Mouse (Mus musculus): ENCODE data around the gene Wee1. TPM values are rescaled to one million over a fixed set of nuclear protein-coding genes. Genes with fewer than 3 reads are reported as not detected.
"Not testable (repeated sequence)": the region's sequence is repeated elsewhere in the genome, so short reads cannot be mapped to it uniquely, and the experiment has no call there.

The Wee1 gene
- polyA plus RNA-seq, 1 experiment from 2014 or later, result 34.8 TPM

DNA sequence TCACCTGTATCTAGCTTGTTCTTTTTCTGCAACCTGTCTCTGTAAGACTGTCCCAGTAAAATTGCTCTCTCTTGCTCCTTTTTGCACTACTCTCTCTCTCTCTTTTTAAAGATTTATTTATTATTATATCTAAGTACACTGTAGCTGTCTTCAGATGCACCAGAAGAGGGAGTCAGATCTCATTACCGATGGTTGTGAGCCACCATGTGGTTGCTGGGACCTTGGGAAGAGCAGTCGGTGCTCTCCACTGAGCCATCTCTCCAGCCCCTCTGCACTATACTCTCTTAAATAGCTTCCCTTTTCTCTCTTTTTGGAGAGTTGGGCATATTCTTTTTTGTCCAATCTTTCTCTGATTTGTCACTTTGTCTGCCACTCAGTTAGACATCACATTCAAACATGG, 10.4 kb downstream of the Wee1 start:
- H3K27ac ChIP-seq; H3K27me3 ChIP-seq (ENCODE audit: low read depth, poor library complexity, severe bottlenecking); H3K4me3 ChIP-seq; DNase-seq (ENCODE audit: low spot score); H3K4me1 ChIP-seq; H3K9me3 ChIP-seq (replicated peaks): not testable (repeated sequence)
- WGBS, result 84% methylated on average over 2 of the region's 2 CpGs
- peaks cover 100% of the 10 kb centered on the region for H3K36me3 ChIP-seq

DNA sequence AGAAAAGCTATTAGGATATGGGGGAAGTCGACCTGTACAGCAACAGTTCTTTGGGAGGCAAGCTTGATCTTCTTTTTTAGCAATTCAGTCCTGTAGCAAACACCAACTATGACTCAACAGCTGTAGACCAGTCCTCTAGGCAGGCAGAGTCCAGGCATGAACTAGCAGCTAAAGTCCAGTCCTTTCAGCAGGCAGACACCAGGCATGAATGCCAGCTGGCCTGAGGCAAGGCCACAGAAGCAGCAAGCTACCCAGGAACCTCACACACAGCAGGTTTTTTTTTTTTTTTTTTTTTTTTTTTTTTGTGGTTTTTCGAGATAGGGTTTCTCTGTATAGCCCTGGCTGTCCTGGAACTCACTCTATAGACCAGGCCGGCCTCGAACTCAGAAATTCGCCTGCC, 12.1 kb downstream of the Wee1 start:
- Histone ChIP-seq H3K4me3 (no peak overlapping the region), H3K36me3 (peaks cover 100% of the 10 kb centered on the region), H3K27me3 (ENCODE audit: low read depth, poor library complexity, severe bottlenecking) (no peaks in the 10 kb centered on the region), H3K9me3 (replicated peaks) (no peaks in the 10 kb centered on the region), H3K27ac (no peak overlapping the region), H3K4me1 (no peaks in the 10 kb centered on the region)
- no peak for DNase-seq (ENCODE audit: low spot score)
- 92% methylated on average over 5 of the region's 5 CpGs for WGBS

GRCm38 (mm10) chr7:110138538-110138937, 16.7 kb downstream of the Wee1 start:
- Histone ChIP-seq H3K4me3 (no peak overlapping the region), H3K27me3 (ENCODE audit: low read depth, poor library complexity, severe bottlenecking) (no peaks in the 10 kb centered on the region), H3K9me3 (replicated peaks) (no peaks in the 10 kb centered on the region), H3K4me1 (no peaks in the 10 kb centered on the region), H3K36me3 (peaks cover 100% of the 10 kb centered on the region), H3K27ac (no peak overlapping the region)
- 87% methylated on average over 2 of the region's 2 CpGs for WGBS
- no peak for DNase-seq (ENCODE audit: low spot score)

GRCm38 (mm10) chr7:110143863-110144262, 22.0 kb downstream of the Wee1 start:
- Histone ChIP-seq H3K27ac (no peak overlapping the region), H3K4me3 (no peak overlapping the region), H3K36me3 (peaks cover 70% of the 10 kb centered on the region), H3K4me1 (no peaks in the 10 kb centered on the region), H3K27me3 (ENCODE audit: low read depth, poor library complexity, severe bottlenecking) (no peaks in the 10 kb centered on the region), H3K9me3 (replicated peaks) (no peaks in the 10 kb centered on the region)
- DNase-seq (ENCODE audit: low spot score), result no peak
- 93% methylated on average over 1 of the region's 1 CpGs for WGBS

DNA sequence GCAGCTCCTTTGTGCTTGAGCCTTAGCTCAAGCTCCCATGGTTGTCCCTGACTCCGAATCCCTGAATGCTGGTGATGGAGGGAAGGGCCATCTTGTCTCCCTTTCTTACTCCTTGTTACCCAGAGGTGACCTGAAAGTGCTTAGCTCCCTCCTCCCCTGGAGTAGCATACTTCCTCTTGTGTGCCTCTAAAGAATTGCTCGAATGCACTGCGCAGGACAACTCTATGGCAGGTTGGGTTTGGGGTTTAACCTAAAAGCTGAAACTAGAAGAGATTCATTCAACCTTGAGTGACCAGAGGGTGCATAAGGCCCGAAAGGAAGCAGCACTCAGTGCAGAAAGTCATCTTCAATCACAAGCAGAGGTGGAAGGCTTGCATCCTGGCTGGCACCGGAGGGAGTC, 31.0 kb downstream of the Wee1 start:
- 93% methylated on average over 5 of the region's 5 CpGs for WGBS
- DNase-seq (ENCODE audit: low spot score), result no peak
- Histone ChIP-seq H3K4me1 (peaks cover 10% of the 10 kb centered on the region; the same call in 1 of the 2 replicates), H3K36me3 (no peaks in the 10 kb centered on the region), H3K4me3 (no peak overlapping the region), H3K27ac (no peak overlapping the region), H3K27me3 (ENCODE audit: low read depth, poor library complexity, severe bottlenecking) (no peaks in the 10 kb centered on the region), H3K9me3 (replicated peaks) (no peaks in the 10 kb centered on the region)

- no peak overlapping the region for H3K4me3 ChIP-seq
- no peak for DNase-seq (ENCODE audit: low spot score)
- 72% methylated on average over 4 of the region's 4 CpGs for WGBS
- peaks cover 10% of the 10 kb centered on the region; the same call in 1 of the 2 replicates for H3K4me1 ChIP-seq
- no peaks in the 10 kb centered on the region for H3K27me3 ChIP-seq (ENCODE audit: low read depth, poor library complexity, severe bottlenecking)
- no peaks in the 10 kb centered on the region for H3K36me3 ChIP-seq
- H3K9me3 ChIP-seq (replicated peaks), result no peaks in the 10 kb centered on the region
- H3K27ac ChIP-seq, result no peak overlapping the region
Observed at GRCm38 (mm10) chr7:110156712-110157260, 34.9 kb downstream of the Wee1 start.

GRCm38 (mm10) chr7:110157261-110157910, 35.5 kb downstream of the Wee1 start:
- Histone ChIP-seq H3K27ac (no peak overlapping the region), H3K4me1 (peaks cover 10% of the 10 kb centered on the region; the same call in 1 of the 2 replicates), H3K9me3 (replicated peaks) (no peaks in the 10 kb centered on the region), H3K4me3 (no peak overlapping the region), H3K27me3 (ENCODE audit: low read depth, poor library complexity, severe bottlenecking) (no peaks in the 10 kb centered on the region), H3K36me3 (no peaks in the 10 kb centered on the region)
- DNase-seq (ENCODE audit: low spot score), result no peak
- WGBS, result 52% methylated on average over 7 of the region's 7 CpGs

DNA sequence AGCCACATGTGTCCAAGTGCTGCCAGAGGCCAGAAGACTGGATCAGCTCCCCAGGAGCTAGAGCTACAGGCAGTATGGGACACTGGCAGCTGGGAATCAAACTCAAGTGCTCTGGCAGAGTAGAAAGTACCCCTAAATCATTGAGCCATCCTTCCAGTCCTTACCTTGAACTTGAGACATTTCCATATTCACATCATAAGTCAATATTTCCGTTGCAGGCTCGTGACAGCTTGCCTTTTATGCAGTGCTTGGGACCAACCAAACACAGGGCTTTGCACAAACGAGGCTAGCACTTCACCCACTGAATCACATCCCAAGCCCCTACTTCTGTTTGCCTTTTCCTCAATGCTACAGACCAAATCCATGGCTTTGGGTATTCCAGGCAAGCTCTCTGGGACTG, 36.2 kb downstream of the Wee1 start:
- peaks cover 17% of the 10 kb centered on the region for H3K4me1 ChIP-seq
- no peaks in the 10 kb centered on the region for H3K9me3 ChIP-seq (replicated peaks)
- WGBS, result 80% methylated on average over 3 of the region's 3 CpGs
- no peak overlapping the region for H3K4me3 ChIP-seq
- H3K36me3 ChIP-seq, result no peaks in the 10 kb centered on the region
- no peak for DNase-seq (ENCODE audit: low spot score)
- H3K27me3 ChIP-seq (ENCODE audit: low read depth, poor library complexity, severe bottlenecking), result no peaks in the 10 kb centered on the region
- H3K27ac ChIP-seq, result no peak overlapping the region

- H3K4me1 ChIP-seq, result peaks cover 21% of the 10 kb centered on the region
- H3K27me3 ChIP-seq (ENCODE audit: low read depth, poor library complexity, severe bottlenecking); H3K36me3 ChIP-seq; DNase-seq (ENCODE audit: low spot score); H3K9me3 ChIP-seq (replicated peaks); H3K27ac ChIP-seq; H3K4me3 ChIP-seq: not testable (repeated sequence)
Observed at GRCm38 (mm10) chr7:110160109-110160508, 38.3 kb downstream of the Wee1 start.

DNA sequence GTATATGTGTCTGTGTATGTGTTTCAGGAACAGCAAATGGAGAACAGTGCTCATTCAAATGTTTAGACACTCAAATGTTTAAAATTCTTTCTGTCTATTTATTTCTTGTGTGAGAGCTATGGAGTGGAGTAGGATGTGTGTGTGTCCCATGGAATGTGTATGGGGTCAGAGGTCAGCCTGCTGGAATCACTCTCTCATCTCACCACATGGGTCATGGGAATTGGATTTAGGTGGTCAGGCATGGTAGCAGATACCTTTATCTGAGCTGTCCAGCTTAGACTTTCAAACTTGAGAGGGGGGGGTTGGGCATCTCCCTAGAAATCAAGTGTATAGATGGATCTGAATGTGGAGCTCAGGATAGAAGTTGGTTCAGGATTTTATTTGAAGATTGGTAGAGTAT, 38.8 kb downstream of the Wee1 start:
- Histone ChIP-seq H3K4me1 (peaks cover 21% of the 10 kb centered on the region), H3K36me3 (no peaks in the 10 kb centered on the region)
- DNase-seq (ENCODE audit: low spot score), result no peak

GRCm38 (mm10) chr7:110163024-110163423, 41.2 kb downstream of the Wee1 start:
- no peak for DNase-seq (ENCODE audit: low spot score)
- WGBS, result 91% methylated on average over 6 of the region's 6 CpGs
- no peaks in the 10 kb centered on the region for H3K27me3 ChIP-seq (ENCODE audit: low read depth, poor library complexity, severe bottlenecking)
- H3K4me1 ChIP-seq, result peaks cover 11% of the 10 kb centered on the region; the same call in 1 of the 2 replicates
- H3K36me3 ChIP-seq, result no peaks in the 10 kb centered on the region
- H3K9me3 ChIP-seq (replicated peaks), result no peaks in the 10 kb centered on the region
- H3K4me3 ChIP-seq, result no peak overlapping the region
- H3K27ac ChIP-seq, result 0 out of 2 replicates have a peak overlapping the region, but pooled peaks have one; percentile 95

More for the DNA sequence above, 38.8 kb downstream of the Wee1 start:
- no peaks in the 10 kb centered on the region for H3K9me3 ChIP-seq (replicated peaks)
- no peak overlapping the region for H3K27ac ChIP-seq
- H3K27me3 ChIP-seq (ENCODE audit: low read depth, poor library complexity, severe bottlenecking), result no peaks in the 10 kb centered on the region
- no peak overlapping the region for H3K4me3 ChIP-seq

DNA sequence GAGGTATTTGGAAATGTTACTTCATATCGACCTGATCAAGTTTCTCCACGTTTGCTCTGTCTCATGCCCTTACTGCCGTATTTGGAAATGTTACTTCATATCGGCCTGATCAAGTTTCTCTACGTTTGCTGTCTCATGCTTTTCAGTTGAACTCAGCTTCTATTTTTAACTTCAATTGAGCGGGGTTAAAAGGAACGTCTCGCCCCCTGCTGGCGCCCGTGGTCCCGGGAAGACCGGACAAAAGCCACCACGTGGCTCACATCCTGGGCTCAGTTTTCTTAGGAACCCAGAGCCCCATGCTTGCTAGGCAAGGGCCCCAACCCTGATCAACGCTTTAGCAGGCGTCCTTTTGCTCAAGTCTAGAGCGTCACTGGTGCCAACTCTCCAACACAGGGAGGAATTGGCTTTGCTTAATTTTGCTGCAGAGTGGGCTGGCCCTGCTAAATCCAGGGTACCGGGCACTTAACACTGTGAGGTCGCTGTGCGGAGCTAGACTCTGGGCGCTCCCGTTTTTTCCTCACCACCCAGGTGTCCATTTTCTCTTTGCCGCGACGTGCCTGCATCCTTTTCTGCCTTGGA, 42.3 kb downstream of the Wee1 start:
- Histone ChIP-seq H3K27ac (peak overlapping the region; percentile 95), H3K4me3 (peak overlapping the region; percentile 61), H3K4me1 (peaks cover 11% of the 10 kb centered on the region; the same call in 1 of the 2 replicates), H3K27me3 (ENCODE audit: low read depth, poor library complexity, severe bottlenecking) (no peaks in the 10 kb centered on the region), H3K36me3 (no peaks in the 10 kb centered on the region), H3K9me3 (replicated peaks) (no peaks in the 10 kb centered on the region)
- WGBS, result under 1% methylated on average over 24 of the region's 24 CpGs
- peak; percentile 91 for DNase-seq (ENCODE audit: low spot score)

- under 1% methylated on average over 20 of the region's 20 CpGs for WGBS
- Histone ChIP-seq H3K9me3 (replicated peaks) (no peaks in the 10 kb centered on the region), H3K27me3 (ENCODE audit: low read depth, poor library complexity, severe bottlenecking) (no peaks in the 10 kb centered on the region), H3K4me1 (peaks cover 11% of the 10 kb centered on the region; the same call in 1 of the 2 replicates), H3K36me3 (no peaks in the 10 kb centered on the region), H3K4me3 (peak overlapping the region; percentile 61), H3K27ac (peak overlapping the region; percentile 95)
- DNase-seq (ENCODE audit: low spot score), result peak; percentile 96
Observed at GRCm38 (mm10) chr7:110164712-110165122, 42.9 kb downstream of the Wee1 start.
